Mouse (Mus musculus) heart, adult 18-20 months (tissue): ENCODE data around the gene Ormdl1. TPM values are rescaled to one million over a fixed set of nuclear protein-coding genes. Genes with fewer than 3 reads are reported as not detected.
"Not testable (repeated sequence)": the region's sequence is repeated elsewhere in the genome, so short reads cannot be mapped to it uniquely, and the experiment has no call there.

Experiments used
- DNase-seq, 2 experiments: peaks; one replicate each; pipeline ENCODE4 v3.0.0; 2021 to 2022; ENCODE audit warnings: mixed read lengths in 1 of 2
- long read RNA-seq, 2 experiments: library from polyadenylated mRNA; stranded (forward); transcript quantifications; one replicate each; pipeline ENCODE4 v2.0.0; 2021
- total RNA-seq, 2 experiments: library from RNA; stranded (reverse); gene quantifications; 2 replicates each; pipeline ENCODE4 v1.2.3; 2021

The Ormdl1 gene
- 10 to 100 TPM; 13.6 to 15.2 TPM for total RNA-seq
- long read RNA-seq, experiment 1, transcript Ormdl1-201 (4 exons, 1,910 nt) = major isoform, 10 of 11 reads
- long read RNA-seq, experiment 1, partial matches to known transcripts = 0 of 11 reads
- long read RNA-seq, experiment 1, other reads (novel, unspliced or antisense) = 1 of 11 reads
- long read RNA-seq, experiment 2, transcript Ormdl1-201 (4 exons, 1,910 nt) = major isoform, 7 of 7 reads
- long read RNA-seq, experiment 2, partial matches to known transcripts = 0 of 7 reads
- long read RNA-seq, experiment 2, other reads (novel, unspliced or antisense) = 0 of 7 reads

DNA sequence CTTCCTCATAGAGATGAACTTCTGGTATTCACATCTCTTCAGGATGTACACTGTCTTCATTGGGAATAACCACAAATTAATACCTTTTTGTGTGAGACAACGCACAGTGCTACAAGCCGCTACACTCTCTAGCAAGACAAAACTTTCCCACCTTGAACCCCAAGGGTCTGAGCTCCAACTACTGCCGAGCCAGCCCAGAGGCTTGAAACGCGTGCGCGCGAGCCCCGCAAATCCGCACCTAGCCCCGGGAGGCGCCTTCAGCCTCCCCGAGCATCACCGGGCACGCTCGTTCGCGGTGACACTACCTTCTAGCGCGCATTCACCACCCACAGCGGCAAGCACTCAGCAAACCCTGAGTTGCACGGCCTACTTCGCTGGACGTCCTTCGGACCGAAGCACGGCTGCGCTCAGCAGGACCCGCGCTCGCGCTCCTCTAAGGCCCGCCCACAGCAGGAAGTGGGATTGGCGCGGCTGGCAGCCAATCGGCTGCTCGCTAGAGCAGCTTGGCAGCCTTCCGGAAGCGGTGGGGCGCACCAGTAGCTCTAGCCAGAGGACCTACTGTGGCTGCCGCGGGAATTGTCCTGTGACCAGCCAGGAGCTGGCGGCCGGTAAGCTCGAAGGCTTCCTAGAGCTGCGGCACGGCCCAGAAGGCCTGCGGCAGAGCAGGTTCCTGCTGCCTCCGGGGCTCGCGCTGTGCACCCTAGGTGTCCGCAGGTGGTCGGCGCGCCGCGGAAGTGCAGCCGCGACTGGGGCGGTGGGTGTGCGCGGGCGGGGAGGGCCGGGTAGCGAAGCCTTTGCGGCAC is at the start of gene Ormdl1, which contains the start of the genes Pms1 and Gm28778:
TSS of gene Ormdl1 (plus strand) at position 515 of the 803 bp plus-strand sequence.
TSS of gene Pms1 (minus strand) at position 438 of the 803 bp plus-strand sequence.
TSS of gene Gm28778 (plus strand) at position 531 of the 803 bp plus-strand sequence.
- DNase-seq = peak; percentile 97 to 98

DNA sequence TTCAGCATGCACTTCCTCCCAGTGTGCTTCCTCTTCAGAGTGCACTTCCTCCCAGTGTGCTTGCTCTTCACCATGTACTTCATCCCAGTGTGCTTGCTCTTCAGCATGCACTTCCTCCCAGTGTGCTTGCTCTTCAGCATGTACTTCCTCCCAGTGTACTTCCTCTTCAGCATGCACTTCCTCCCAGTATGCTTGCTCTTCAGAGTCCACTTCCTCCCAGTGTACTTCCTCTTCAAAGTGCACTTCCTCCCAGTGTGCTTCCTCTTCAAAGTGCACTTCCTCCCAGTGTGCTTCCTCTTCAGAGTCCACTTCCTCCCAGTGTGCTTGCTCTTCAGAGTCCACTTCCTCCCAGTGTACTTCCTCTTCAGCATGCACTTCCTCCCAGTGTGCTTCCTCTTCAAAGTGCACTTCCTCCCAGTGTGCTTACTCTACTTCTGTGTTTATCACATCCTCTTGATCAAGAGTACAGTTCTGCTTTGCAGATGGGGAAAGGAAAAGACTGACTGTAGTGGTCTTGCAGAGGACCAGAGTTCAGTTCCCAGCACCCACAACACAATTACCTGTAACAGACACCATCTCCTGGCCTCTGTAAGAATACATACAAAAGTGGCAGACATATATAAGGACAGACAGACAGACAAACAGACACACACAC is 31.8 kb upstream of the Ormdl1 start:
- DNase-seq = not testable (repeated sequence)

DNA sequence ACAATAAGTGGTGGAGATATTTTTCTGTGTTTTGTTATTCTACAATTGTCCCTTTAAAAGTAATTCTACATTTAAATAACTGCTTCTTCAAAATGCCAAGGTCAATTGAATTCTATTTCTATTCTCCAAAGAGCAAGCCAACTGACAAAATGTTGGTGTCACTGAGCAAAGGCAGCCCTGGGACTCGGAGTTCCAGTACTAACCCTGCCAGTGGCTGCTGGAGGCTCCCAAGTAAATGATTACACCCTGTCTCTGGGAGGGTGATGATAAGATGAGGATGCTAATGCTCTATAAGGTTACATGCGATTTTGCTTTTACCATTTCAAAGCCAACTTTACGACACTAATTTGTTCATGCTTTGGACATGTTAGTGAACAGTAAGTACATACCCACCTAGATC is 27.0 kb upstream of the Ormdl1 start:
- DNase-seq = peak; percentile 38 to 64

DNA sequence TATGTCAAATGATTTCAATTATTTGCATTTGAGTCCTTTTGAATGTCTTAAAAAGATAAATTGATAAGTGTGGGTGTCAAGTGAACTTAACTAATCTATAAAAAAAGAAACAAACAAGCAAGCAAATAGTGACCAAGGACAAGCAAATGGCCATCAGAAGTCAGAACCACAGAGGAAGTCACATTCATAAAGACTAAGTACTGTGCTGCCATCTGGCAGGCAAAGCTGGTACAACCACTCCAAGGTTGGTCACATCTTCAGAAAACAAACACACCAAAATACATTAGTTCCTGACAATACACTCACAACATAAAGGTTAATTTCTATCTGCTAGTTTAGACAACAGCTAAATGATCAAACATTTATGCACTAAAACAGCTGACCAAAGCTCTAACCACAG is 24.2 kb upstream of the Ormdl1 start:
- peak; percentile 3 to 48 for DNase-seq

DNA sequence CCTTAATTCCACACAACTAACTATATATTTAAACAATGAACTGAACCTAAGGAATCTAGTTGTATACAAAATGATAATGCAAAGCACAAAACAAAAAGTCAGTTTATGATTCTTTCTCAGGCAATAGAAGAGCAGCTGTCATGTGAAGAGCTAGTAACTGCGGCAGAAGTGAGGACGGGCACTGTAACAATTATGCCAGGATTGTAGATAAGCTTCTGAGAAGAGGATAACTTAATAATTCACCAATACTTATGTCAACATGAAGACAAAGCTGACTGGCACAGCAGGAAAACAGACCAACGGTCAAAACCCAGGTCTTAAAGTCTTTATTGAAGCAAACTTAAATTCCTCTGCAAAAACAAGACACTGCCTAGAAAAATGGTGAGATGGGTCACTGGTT is 5.7 kb upstream of the Ormdl1 start:
- no peak for DNase-seq

DNA sequence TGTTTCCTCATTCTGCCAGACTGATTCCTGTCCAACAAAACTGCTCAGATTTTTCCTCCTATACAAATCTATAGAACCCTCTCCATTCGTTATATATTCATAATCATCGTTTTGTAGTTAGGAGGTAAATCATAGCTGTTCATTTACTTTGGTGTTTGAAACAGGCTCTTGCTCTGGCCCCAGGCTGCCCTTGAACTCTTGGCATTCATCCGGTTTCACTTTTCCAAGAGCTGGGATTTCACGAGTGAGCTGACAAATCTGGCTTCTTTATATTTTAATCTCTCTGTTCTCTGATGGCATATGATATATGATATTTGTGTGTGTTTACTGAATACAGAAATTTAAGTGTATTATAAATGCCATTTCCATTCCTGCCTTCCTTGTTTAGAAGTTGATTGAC is 3.6 kb downstream of the Ormdl1 start:
- no peak for DNase-seq

DNA sequence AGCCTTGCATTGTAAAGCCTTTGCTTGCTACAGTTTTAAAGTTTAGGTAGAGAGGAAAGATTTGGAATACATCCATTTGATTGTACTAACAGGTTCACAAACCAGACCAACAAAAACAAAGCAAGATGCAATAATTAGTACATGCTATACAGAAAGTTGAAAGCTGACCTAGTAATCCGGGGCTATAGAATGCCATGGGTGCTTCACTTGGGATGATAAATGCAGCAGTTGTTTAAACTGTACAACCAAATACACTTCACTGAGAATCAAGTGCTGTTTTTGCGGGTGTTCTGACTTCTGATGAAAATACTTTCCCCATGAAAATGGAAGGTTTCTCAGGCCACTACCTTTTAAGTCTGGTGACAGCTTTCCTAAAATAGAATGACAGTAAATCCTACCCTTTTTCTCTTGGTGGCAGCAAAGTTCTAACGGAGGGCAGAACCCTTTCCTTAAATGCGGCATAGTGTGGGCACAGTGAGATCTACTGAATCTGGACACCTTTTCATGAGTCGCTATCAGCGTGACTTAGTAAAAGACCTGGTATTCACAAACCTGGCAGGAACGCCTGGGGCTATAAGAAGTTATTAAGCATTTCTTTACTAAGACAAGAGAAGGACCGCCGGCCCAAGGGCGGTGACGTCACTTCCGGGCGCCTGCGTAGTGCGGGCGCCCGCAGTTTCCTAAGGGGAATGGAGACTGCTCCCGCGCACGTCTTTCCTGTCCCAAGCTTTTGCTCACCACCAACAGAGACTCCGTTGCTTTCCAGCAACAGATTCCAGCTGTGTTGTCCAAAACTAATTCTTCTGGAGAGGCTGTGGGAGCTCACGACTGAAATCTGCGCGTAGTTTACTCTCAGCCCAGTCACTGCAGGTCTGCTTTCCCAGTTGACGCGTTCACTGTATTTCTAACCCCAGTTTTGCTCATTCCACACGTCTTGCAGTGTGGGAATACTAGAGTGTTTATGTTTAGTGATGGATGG is 16.4 kb downstream of the Ormdl1 start, which contains the start of gene Osgepl1:
TSS of gene Osgepl1 (plus strand) at position 636 of the 979 bp plus-strand sequence.
- peak; percentile 90 to 92 for DNase-seq

DNA sequence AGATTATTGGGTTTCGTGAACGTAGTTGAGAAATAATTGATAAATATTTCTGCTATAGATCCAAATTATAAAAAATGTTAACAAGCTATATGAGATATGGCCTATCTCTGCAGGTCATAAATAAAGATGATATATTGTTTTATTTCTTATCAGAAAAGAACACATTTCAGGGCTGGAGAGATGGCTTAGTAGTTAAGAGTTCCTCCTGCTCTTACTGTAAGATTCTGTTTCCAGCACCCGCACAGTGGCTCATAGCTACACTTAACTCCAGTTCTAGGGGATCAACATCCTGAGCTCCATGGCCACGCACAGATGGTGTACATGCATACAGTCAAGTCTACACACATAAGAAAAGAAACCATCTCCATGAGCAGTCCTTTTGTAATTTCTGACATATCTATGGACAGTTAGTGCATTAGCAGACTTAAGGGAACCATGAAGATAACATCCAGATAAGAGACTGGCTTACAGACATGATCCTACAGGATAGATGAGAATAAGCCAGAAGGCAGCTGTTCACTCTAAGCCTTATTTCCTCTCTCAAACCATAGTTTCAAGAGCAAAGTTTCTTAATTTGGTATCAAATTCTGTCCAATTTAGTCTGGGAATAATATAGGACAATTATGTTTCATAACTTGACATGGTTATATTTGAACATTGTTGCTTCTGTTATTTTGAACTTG is 24.9 kb downstream of the Ormdl1 start:
- DNase-seq = no peak

DNA sequence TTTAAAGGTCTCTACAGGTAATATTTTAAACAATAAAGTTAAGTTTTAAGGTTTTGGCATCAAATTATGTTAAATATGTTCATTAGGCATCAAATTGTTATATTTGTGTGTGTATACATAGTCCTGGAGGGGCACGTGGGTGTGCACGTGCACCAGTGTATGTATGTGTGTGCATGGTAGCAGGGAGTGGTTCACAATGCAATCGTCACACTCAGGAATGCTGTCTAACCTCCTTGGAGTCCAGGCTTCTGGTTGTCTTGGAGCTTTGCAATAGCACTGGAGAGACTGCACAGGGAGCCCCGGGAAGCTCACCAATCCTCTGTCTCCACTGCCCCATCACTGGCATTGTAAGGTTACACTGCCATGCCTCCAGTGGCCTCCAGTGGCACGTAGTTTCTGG is 26.4 kb downstream of the Ormdl1 start:
- no peak for DNase-seq

DNA sequence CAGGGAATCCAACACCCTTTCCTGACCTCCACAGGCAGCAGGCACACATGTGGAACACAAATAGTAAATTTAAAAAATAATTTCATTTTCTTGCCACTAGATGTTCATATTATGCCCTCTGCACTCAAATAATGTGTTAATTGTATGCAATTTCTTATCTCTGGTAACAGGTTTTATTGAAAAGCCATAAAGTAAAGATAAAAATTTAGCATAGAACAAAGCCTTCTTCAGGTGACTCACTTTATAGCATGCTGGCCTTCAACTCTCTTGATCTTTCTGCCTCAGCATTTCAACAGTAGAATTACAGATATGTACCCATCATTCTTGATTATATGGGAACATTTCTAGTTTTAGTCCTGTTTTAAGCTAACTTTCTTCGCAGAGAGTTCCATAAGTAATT is 27.4 kb downstream of the Ormdl1 start:
- no peak for DNase-seq

DNA sequence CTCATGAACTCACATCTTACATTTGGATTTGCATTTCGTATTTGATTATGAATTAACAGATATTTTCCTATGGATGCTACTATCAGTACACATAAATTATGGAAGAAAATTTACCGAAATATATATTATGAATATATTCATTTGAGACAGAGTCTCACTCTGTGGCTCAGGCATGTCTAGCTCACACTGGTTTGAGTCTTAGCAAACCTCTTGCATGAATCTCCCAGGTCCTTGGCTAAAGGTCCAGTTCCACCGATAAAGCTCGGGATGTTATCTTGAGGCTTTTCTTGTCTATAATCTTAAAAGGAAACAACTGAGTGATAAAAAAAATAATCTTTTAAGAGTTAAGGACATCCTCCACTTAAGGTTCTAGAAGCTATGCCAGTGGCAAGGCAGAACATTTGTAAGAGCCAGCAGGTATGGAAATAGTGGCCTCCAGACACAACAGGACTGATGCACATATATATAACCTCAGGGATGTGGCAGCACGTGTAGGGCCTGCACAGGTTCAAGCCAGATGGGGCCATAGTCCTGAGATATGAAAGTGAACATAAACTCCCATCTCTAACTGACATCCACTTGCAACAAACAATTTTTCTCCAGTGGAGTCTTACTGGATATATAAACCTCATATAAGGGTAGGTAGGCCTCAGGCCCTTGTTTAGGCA is 28.1 kb downstream of the Ormdl1 start:
- no peak for DNase-seq

DNA sequence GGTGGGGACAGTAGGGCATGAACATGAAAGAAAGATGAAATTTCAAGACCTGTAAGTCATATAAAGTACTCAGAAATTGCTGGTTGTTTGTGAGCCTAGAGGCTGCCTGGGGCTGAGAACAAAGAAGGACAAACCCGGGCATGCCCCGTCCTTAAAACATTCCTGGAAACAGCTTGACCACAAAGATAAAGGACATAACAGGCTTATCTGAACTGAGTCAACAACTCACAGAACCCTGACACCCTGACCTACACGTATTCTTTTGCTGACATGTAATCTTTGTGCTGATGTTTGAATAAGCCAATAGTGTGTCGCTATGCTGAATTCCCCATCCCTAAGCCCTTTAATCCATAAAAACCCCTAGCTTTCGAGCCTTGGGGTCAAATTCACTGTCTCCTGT is 36.6 kb downstream of the Ormdl1 start:
- DNase-seq = not testable (repeated sequence)

DNA sequence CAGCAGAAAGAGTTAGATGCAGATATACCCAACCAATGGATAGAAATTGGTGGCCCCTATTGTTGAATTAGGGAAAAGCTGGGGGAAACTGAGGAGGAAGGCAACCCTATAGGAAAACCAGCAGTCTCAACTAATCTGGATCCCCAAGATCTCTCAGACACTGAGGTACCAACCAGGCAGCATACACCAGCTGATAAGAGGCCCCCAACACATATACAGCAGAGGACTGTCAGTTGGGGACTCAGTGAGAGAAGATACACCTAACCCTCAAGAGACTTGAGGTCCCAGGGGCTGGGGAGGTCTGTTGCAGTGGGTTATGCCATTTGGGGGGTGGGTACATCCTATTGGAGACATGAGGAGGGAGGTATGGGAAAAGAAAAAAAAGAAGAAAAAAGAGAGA is 38.6 kb downstream of the Ormdl1 start:
- no peak for DNase-seq

DNA sequence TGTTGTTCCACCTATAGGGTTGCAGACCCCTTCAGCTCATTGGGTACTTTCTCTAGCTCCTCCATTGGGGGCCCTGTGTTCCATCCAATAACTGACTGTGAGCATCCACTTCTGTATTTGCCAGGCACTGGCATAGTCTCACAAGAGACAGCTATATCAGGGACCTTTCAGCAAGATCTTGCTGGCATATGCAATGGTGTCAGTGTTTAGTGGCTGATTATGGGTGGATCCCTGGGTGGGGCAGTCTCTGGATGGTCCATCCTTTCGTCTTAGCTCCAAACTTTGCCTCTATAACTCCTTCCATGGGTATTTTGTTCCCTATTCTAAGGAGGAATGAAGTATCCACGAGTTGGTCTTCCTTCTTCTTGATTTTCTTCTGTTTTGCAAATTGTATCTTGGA is 40.5 kb downstream of the Ormdl1 start:
- DNase-seq = not testable (repeated sequence)

DNA sequence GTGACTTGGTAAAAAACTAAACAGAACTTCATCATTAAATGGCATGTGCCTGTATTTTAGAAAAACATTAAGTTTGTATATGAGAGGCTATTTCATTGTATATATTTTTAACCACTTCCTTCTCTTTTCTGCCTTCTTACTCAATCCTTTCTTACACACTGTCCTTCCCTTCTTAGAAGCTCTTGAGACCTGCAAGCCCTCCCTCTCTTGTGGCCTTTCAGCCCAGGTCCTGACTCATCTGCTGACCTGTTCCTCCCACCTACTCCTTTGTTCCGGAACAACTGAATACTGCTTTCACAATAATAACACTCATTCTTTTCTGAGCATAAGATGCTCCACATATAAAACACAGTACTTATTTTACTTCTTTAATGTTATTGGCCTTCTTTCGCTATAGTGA is 44.2 kb downstream of the Ormdl1 start:
- no peak for DNase-seq

DNA sequence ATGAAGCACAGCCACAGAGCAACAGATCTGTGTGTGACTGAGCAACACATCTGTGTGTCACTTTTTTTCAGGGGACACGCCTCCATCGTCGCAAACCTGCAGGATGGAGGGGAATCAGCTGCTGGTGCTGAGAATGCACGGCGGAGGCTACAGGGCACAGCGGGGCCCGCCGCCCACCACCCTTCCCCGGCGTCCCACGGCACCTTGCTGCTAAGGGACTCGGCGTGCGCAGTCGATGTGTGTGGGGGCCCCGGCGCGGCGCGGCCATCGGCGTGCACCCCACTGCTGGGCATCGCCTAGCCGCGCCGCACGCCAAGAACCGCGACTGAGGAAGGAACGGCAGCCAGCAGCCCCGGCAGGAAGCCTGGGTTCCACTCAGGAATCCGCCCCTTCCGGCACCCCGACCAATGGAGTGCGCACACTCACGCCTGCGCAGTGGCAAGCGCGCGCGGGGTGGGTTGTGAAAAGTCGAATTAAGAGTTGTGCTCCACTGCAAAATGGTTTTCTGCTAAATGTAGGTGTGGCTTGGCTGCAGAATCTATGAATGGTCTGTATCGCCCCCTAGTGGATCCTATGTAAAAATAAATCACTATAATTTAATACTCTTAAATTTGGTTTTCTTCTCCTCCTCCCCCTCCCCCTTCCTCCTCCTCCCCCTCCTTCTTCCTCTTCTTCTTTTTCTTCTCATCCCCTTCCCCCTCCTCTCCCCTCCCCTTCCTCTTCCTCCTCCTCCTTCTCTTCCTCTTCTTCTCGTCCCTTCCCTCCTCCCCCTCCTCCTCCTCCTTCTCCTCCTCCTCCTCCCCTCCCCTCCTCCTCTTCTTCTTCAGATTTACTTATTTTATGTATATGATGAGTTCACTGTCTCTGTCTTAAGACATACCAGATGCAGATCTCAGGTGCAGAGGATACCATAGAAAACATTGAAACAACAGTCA is 55.7 kb downstream of the Ormdl1 start, which contains the start of the genes Asdurf, Gm28551 and Asnsd1:
TSS of gene Asdurf (minus strand) at position 293 of the 935 bp plus-strand sequence.
TSS of gene Gm28551 (minus strand) at position 341 of the 935 bp plus-strand sequence.
TSS of gene Asnsd1 (minus strand) at position 426 of the 935 bp plus-strand sequence.
- peak; percentile 98 to 100 for DNase-seq

DNA sequence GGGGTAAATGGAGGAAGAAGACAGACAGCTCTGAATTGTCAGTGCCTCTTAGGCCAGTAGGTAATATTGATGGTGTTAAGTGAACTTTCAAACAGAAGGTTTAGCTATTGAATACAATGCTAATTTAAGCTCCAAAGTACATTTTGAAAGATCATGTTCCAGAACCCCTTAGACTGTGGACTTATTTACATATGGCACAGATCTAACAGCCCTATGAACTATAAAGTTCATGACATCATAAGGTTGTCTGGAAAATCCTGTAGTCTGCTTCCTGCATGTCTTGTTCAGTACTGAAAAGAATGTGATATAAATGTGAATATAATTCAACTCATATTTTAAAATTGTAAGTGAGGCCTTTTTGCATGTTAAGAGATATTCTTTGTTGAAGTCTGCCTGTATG is 62.1 kb downstream of the Ormdl1 start:
- no peak for DNase-seq
